In the genomic region with DNA sequence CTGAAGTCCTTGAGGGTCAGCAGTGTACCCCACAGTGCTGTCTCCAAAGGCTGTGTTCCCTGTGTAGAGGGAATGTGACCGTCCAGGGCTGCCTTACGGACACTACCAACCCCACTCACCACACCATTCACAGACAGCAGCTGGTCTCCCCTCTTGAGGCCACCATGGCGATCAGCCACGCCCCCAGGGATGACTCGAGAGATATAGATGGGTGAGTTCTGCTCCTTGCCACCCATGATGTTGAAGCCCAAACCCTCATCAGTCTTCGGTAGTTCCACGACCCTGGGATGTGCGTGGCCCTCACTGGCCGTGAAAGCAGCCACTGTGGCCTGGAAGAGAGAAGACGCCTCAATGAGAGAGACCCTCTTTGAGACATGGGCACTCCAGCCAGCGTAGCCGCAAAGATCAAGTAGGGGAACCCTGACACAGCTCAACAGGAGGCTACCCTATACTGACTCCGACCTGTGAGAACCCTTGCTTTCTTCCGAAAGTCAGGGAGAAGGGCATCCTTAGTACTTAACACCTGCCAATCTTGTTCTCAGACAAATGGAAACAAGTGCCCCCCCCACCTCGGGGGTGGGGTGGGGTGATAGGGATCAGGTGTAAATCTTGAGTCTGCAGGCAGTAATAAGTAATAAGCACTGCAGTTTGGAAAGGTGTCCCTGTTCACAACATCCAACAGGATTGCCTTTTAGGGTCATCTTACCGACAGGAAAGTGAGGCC, we compare ENCODE assay signal across 12 mouse cellular contexts. TPM values are rescaled to one million over a fixed set of nuclear protein-coding genes. Genes with fewer than 3 reads are reported as not detected.
DNase-seq lines count a peak whose midpoint lies in the region; ATAC-seq lines count a peak whose summit lies in the region.
"Had no signal": no experiment of that assay in that cellular context is flagged by ENCODE, and none has a peak within 500 bp of the region (broad histone marks: within the 10 kb centered on the region; RNA-seq: fewer than 3 reads in every experiment).

No protein-coding gene starts in this region.

- peaks cover 23% of the 10 kb centered on the region for H3K36me3 ChIP-seq in heart, embryonic 13.5 days
- H3K36me3 ChIP-seq in midbrain, embryonic 10.5 days: peaks cover 28% of the 10 kb centered on the region
- peaks cover 7% of the 10 kb centered on the region; the same call in 1 of the 2 replicates for H3K36me3 ChIP-seq in midbrain, embryonic 11.5 days (ENCODE audit: control insufficient read depth, insufficient read depth, low read length)
- H3K36me3 ChIP-seq in intestine, embryonic 15.5 days: peaks cover 7% of the 10 kb centered on the region; the same call in 1 of the 2 replicates
- H3K36me3 ChIP-seq in stomach, embryonic 15.5 days: peaks cover 13% of the 10 kb centered on the region; the same call in 1 of the 2 replicates

- peaks cover 46% of the 10 kb centered on the region for H3K27me3 ChIP-seq in heart, embryonic 13.5 days (replicated peaks)
- peaks cover 52% of the 10 kb centered on the region for H3K27me3 ChIP-seq in midbrain, embryonic 10.5 days (ENCODE audit: low read depth, poor library complexity, severe bottlenecking)
- H3K27me3 ChIP-seq in midbrain, embryonic 11.5 days (ENCODE audit: control insufficient read depth, insufficient read depth, low read length): peaks cover 29% of the 10 kb centered on the region
- peaks cover 25% of the 10 kb centered on the region for H3K27me3 ChIP-seq in intestine, embryonic 15.5 days (replicated peaks)
- H3K27me3 ChIP-seq in stomach, embryonic 15.5 days (replicated peaks): peaks cover 28% of the 10 kb centered on the region

- DNase-seq in heart, postnatal 14 days: no peak
- no peak for DNase-seq in midbrain, embryonic 10.5 days (ENCODE audit: low spot score)
- no peak for DNase-seq in midbrain, embryonic 11.5 days (ENCODE audit: low spot score, missing footprints)
- DNase-seq in gastrocnemius, postnatal 36 days: no peak
- no peak for DNase-seq in layer of hippocampus, postnatal 10 days (ENCODE audit: low spot score in 2 of 2)
- DNase-seq: heart, adult 2 months; kidney, postnatal 14 days; right cerebral cortex, postnatal 25 days had no signal

- ATAC-seq in heart, embryonic 13.5 days (ENCODE audit: extremely low read depth, insufficient number of reproducible peaks, low FRiP score, low TSS enrichment): no peak
- no peak for ATAC-seq in midbrain, embryonic 11.5 days (ENCODE audit: low FRiP score)
- ATAC-seq in intestine, embryonic 15.5 days: no peak
- ATAC-seq in stomach, embryonic 15.5 days (ENCODE audit: insufficient read depth, low FRiP score, low read depth): no peak

- H3K4me2 ChIP-seq in heart, embryonic 13.5 days: peak overlapping the region; percentile 97
- H3K4me2 ChIP-seq in midbrain, embryonic 11.5 days: no peak overlapping the region
- peak overlapping the region; percentile 99 for H3K4me2 ChIP-seq in intestine, embryonic 15.5 days (replicated peaks)
- H3K4me2 ChIP-seq in stomach, embryonic 15.5 days: peak overlapping the region; percentile 99; the same call in 1 of the 2 replicates

- no peak overlapping the region for H3K27ac ChIP-seq in heart, embryonic 13.5 days (replicated peaks)
- no peak overlapping the region for H3K27ac ChIP-seq in midbrain, embryonic 10.5 days (replicated peaks)
- H3K27ac ChIP-seq in midbrain, embryonic 11.5 days (ENCODE audit: low read depth, low read length): no peak overlapping the region
- H3K27ac ChIP-seq in intestine, embryonic 15.5 days: no peak overlapping the region
- no peak overlapping the region for H3K27ac ChIP-seq in stomach, embryonic 15.5 days
- H3K27ac ChIP-seq: heart, adult 2 months had no signal

- intact Hi-C loops in heart, postnatal 14 days (cut with DNase I): no loop called here
- intact Hi-C loops in gastrocnemius, postnatal 36 days (cut with DNase I): no loop called here

- peak overlapping the region; percentile 62; the same call in 1 of the 2 replicates for H3K4me3 ChIP-seq in heart, embryonic 13.5 days
- H3K4me3 ChIP-seq in midbrain, embryonic 10.5 days: peak overlapping the region; percentile 88
- H3K4me3 ChIP-seq in midbrain, embryonic 11.5 days (ENCODE audit: low read depth, low read length): no peak overlapping the region
- no peak overlapping the region for H3K4me3 ChIP-seq in intestine, embryonic 15.5 days (replicated peaks)
- H3K4me3 ChIP-seq in stomach, embryonic 15.5 days (replicated peaks): no peak overlapping the region; the same call in 1 of the 2 replicates

- WGBS in heart, embryonic 13.5 days: 67% methylated on average over 16 of the region's 16 CpGs
- 75% methylated on average over 16 of the region's 16 CpGs for WGBS in midbrain, embryonic 10.5 days
- 73% methylated on average over 16 of the region's 16 CpGs for WGBS in midbrain, embryonic 11.5 days
- 73% methylated on average over 16 of the region's 16 CpGs for WGBS in intestine, embryonic 15.5 days
- WGBS in stomach, embryonic 15.5 days: 72% methylated on average over 16 of the region's 16 CpGs

- peaks cover 43% of the 10 kb centered on the region for H3K4me1 ChIP-seq in heart, embryonic 13.5 days
- H3K4me1 ChIP-seq in midbrain, embryonic 10.5 days: peaks cover 54% of the 10 kb centered on the region
- H3K4me1 ChIP-seq in midbrain, embryonic 11.5 days (ENCODE audit: control insufficient read depth, insufficient read depth, low read length): peaks cover 25% of the 10 kb centered on the region
- peaks cover 24% of the 10 kb centered on the region for H3K4me1 ChIP-seq in intestine, embryonic 15.5 days (replicated peaks)
- H3K4me1 ChIP-seq in stomach, embryonic 15.5 days: peaks cover 29% of the 10 kb centered on the region

- no peak overlapping the region for H3K9ac ChIP-seq in heart, embryonic 13.5 days
- H3K9ac ChIP-seq in midbrain, embryonic 11.5 days (ENCODE audit: low read length): no peak overlapping the region
- H3K9ac ChIP-seq in intestine, embryonic 15.5 days: no peak overlapping the region
- no peak overlapping the region for H3K9ac ChIP-seq in stomach, embryonic 15.5 days

- no peaks in the 10 kb centered on the region for H3K9me3 ChIP-seq in heart, embryonic 13.5 days
- no peaks in the 10 kb centered on the region for H3K9me3 ChIP-seq in midbrain, embryonic 10.5 days (replicated peaks)
- no peaks in the 10 kb centered on the region for H3K9me3 ChIP-seq in midbrain, embryonic 11.5 days (ENCODE audit: control insufficient read depth, low read length)
- no peaks in the 10 kb centered on the region for H3K9me3 ChIP-seq in intestine, embryonic 15.5 days
- no peaks in the 10 kb centered on the region for H3K9me3 ChIP-seq in stomach, embryonic 15.5 days

RNA-seq across cellular contexts. Expression of gene Lin7b, which starts 1.2 kb away (rescaled TPM):
- polyA plus RNA-seq in heart, embryonic 13.5 days (2015; fragmentation: Nextera tagmentation; extraction: Ambion mirVana): 1.0 and 1.2 TPM in 2 replicates
- total RNA-seq in heart, postnatal 14 days (2021): under 1 TPM; 0.90 to 0.96 TPM
- polyA plus RNA-seq in midbrain, embryonic 10.5 days (2016; fragmentation: Nextera tagmentation; extraction: Ambion mirVana): 1.0 and 1.4 TPM in 2 replicates
- polyA plus RNA-seq in midbrain, embryonic 11.5 days (2014; fragmentation: Nextera tagmentation; extraction: Ambion mirVana): 0.75 and 1.2 TPM in 2 replicates
- polyA plus RNA-seq in intestine, embryonic 15.5 days (2015; fragmentation: Nextera tagmentation; extraction: Ambion mirVana): 1.9 and 2.4 TPM in 2 replicates
- polyA plus RNA-seq in stomach, embryonic 15.5 days (2015; fragmentation: Nextera tagmentation; extraction: Ambion mirVana): 3.5 and 4.0 TPM in 2 replicates
- not detected for total RNA-seq in gastrocnemius, postnatal 36 days (2021)
- 100 to 1,000 TPM; 137 to 163 TPM for total RNA-seq in layer of hippocampus, postnatal 10 days (2021)
- total RNA-seq: liver, adult 2 months had no signal
- polyA plus RNA-seq: liver, adult 2 months had no signal

RNA-seq across cellular contexts. Expression of gene Ppfia3, which starts 2.4 kb away (rescaled TPM):
- 2.3 and 2.9 TPM in 2 replicates for polyA plus RNA-seq in heart, embryonic 13.5 days (2015; fragmentation: Nextera tagmentation; extraction: Ambion mirVana)
- total RNA-seq in heart, postnatal 14 days (2021): under 1 TPM; 0.22 to 0.29 TPM
- 6.4 and 7.4 TPM in 2 replicates for polyA plus RNA-seq in midbrain, embryonic 10.5 days (2016; fragmentation: Nextera tagmentation; extraction: Ambion mirVana)
- polyA plus RNA-seq in midbrain, embryonic 11.5 days (2014; fragmentation: Nextera tagmentation; extraction: Ambion mirVana): 7.7 and 8.1 TPM in 2 replicates
- polyA plus RNA-seq in intestine, embryonic 15.5 days (2015; fragmentation: Nextera tagmentation; extraction: Ambion mirVana): 5.6 and 6.9 TPM in 2 replicates
- polyA plus RNA-seq in stomach, embryonic 15.5 days (2015; fragmentation: Nextera tagmentation; extraction: Ambion mirVana): 4.8 and 5.6 TPM in 2 replicates
- under 1 TPM; 0.07 to 0.08 TPM for total RNA-seq in gastrocnemius, postnatal 36 days (2021)
- total RNA-seq in layer of hippocampus, postnatal 10 days (2021): 100 to 1,000 TPM; 124 to 128 TPM
- total RNA-seq: liver, adult 2 months had no signal
- polyA plus RNA-seq: liver, adult 2 months had no signal

RNA-seq across cellular contexts. Expression of gene Snrnp70, which starts 26.4 kb away (rescaled TPM):
- 136 and 140 TPM in 2 replicates for polyA plus RNA-seq in heart, embryonic 13.5 days (2015; fragmentation: Nextera tagmentation; extraction: Ambion mirVana)
- 100 to 1,000 TPM; 126 to 138 TPM for total RNA-seq in heart, postnatal 14 days (2021)
- 254 and 268 TPM in 2 replicates for polyA plus RNA-seq in midbrain, embryonic 10.5 days (2016; fragmentation: Nextera tagmentation; extraction: Ambion mirVana)
- polyA plus RNA-seq in midbrain, embryonic 11.5 days (2014; fragmentation: Nextera tagmentation; extraction: Ambion mirVana): 62.0 and 70.9 TPM in 2 replicates
- 195 and 200 TPM in 2 replicates for polyA plus RNA-seq in intestine, embryonic 15.5 days (2015; fragmentation: Nextera tagmentation; extraction: Ambion mirVana)
- 225 and 247 TPM in 2 replicates for polyA plus RNA-seq in stomach, embryonic 15.5 days (2015; fragmentation: Nextera tagmentation; extraction: Ambion mirVana)
- 10 to 100 TPM; 70.2 to 84.1 TPM for total RNA-seq in gastrocnemius, postnatal 36 days (2021)
- total RNA-seq in layer of hippocampus, postnatal 10 days (2021): 100 to 1,000 TPM; 393 to 440 TPM

RNA-seq across cellular contexts. Expression of gene Hrc, which starts 34.1 kb away (rescaled TPM):
- 24.2 and 27.7 TPM in 2 replicates for polyA plus RNA-seq in heart, embryonic 13.5 days (2015; fragmentation: Nextera tagmentation; extraction: Ambion mirVana)
- 100 to 1,000 TPM; 516 to 539 TPM for total RNA-seq in heart, postnatal 14 days (2021)
- 0.12 and 0.29 TPM in 2 replicates for polyA plus RNA-seq in midbrain, embryonic 10.5 days (2016; fragmentation: Nextera tagmentation; extraction: Ambion mirVana)
- 0.11 and 0.19 TPM in 2 replicates for polyA plus RNA-seq in midbrain, embryonic 11.5 days (2014; fragmentation: Nextera tagmentation; extraction: Ambion mirVana)
- polyA plus RNA-seq in intestine, embryonic 15.5 days (2015; fragmentation: Nextera tagmentation; extraction: Ambion mirVana): 0.97 and 1.2 TPM in 2 replicates
- polyA plus RNA-seq in stomach, embryonic 15.5 days (2015; fragmentation: Nextera tagmentation; extraction: Ambion mirVana): 1.4 and 1.5 TPM in 2 replicates
- total RNA-seq in gastrocnemius, postnatal 36 days (2021): 100 to 1,000 TPM; 818 to 890 TPM
- total RNA-seq in layer of hippocampus, postnatal 10 days (2021): under 1 TPM; 0.85 to 0.96 TPM
- polyA plus RNA-seq: liver, adult 2 months had no signal

RNA-seq across cellular contexts. Expression of gene Trpm4, which starts 35.6 kb away (rescaled TPM):
- 12.7 and 13.5 TPM in 2 replicates for polyA plus RNA-seq in heart, embryonic 13.5 days (2015; fragmentation: Nextera tagmentation; extraction: Ambion mirVana)
- total RNA-seq in heart, postnatal 14 days (2021): 10 to 100 TPM; 20.8 to 22.3 TPM
- 7.0 and 9.6 TPM in 2 replicates for polyA plus RNA-seq in midbrain, embryonic 10.5 days (2016; fragmentation: Nextera tagmentation; extraction: Ambion mirVana)
- polyA plus RNA-seq in midbrain, embryonic 11.5 days (2014; fragmentation: Nextera tagmentation; extraction: Ambion mirVana): 4.4 and 6.1 TPM in 2 replicates
- polyA plus RNA-seq in intestine, embryonic 15.5 days (2015; fragmentation: Nextera tagmentation; extraction: Ambion mirVana): 20.4 and 29.1 TPM in 2 replicates
- 23.9 and 26.9 TPM in 2 replicates for polyA plus RNA-seq in stomach, embryonic 15.5 days (2015; fragmentation: Nextera tagmentation; extraction: Ambion mirVana)
- total RNA-seq in gastrocnemius, postnatal 36 days (2021): 10 to 100 TPM; 20.1 to 20.7 TPM
- 10 to 100 TPM; 19.6 to 20.9 TPM for total RNA-seq in layer of hippocampus, postnatal 10 days (2021)

Comparison
In these comparisons a context has a peak if more than half of its experiments do, and no peak if none do; other contexts are left out.
1. H3K4me3 ChIP-seq: peak in heart, embryonic 13.5 days (single experiment) and midbrain, embryonic 10.5 days (single experiment); none in midbrain, embryonic 11.5 days (single experiment), intestine, embryonic 15.5 days (single experiment) and stomach, embryonic 15.5 days (single experiment).